Mouse (Mus musculus) heart, adult 2 months (tissue): ENCODE measurements around the gene Sectm1a.

ENCODE experiments used
- CTCF ChIP-seq: fragments of 200-600 bp; IDR thresholded peaks from 2 replicates; pipeline ENCODE4 v1.8.1; 2022; ENCODE audit warnings: antibody characterized with exemption, mild to moderate bottlenecking, moderate library complexity
- EP300 ChIP-seq: fragments of 200-500 bp; IDR thresholded peaks from 2 replicates; pipeline ENCODE4 v1.6.1; 2011; ENCODE audit warnings: low read depth, low read length, control low read depth; ENCODE audit not compliant: insufficient read depth

DNA sequence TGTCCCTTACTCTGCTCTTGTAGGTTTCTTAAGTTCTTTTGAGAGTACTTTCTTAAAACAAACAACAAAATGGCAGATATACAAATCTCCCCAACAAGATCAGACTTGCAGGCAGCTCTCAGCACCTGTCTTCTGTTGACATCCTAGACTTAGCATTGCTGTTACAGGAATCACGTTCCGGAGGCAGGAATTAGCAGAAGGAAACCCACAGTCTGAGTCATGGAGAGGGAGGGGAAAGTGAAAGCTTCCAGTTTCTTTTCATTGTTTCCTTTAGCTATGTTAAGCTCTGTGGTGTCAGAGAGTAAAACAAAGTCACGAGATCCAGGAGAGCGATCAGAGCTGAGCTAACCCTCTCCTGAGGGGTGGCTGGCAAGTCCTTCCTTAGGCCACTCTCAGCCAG lies 9.9 kb upstream of the Sectm1a start:
- TF ChIP-seq CTCF (no peak), EP300 (no peak)
